Mouse (Mus musculus) forebrain, embryonic 16.5 days (tissue): ENCODE results near the gene Htr7. TPM values are rescaled to one million over a fixed set of nuclear protein-coding genes. Genes with fewer than 3 reads are reported as not detected.

Experiments used
- ATAC-seq: fragments of 200-750 bp; cut with Nextera tagmentation; 2 replicates; pipeline ENCODE4 v1.8.0; 2017; ENCODE audit warnings: mild to moderate bottlenecking, moderate library complexity
- H3K27ac ChIP-seq: fragments of 300-500 bp; sonication (generic); 2 replicates; pipeline ENCODE4 v1.5.1; 2014; ENCODE audit warnings: low read length, control low read depth
- H3K27me3 ChIP-seq: fragments of 300-500 bp; sonication (generic); replicated peaks from 2 replicates; pipeline ENCODE4 v1.6.1; 2014; ENCODE audit warnings: low read length; ENCODE audit not compliant: control insufficient read depth, insufficient read depth
- H3K36me3 ChIP-seq: fragments of 300-500 bp; sonication (generic); 2 replicates; pipeline ENCODE4 v1.6.1; 2014; ENCODE audit not compliant: control insufficient read depth, insufficient read depth
- H3K4me1 ChIP-seq: fragments of 300-500 bp; sonication (generic); replicated peaks from 2 replicates; pipeline ENCODE4 v1.6.1; 2014; ENCODE audit warnings: low read length; ENCODE audit not compliant: control insufficient read depth, insufficient read depth
- H3K4me2 ChIP-seq: fragments of 300-500 bp; sonication (generic); 2 replicates; pipeline ENCODE4 v1.6.1; 2014; ENCODE audit warnings: mild to moderate bottlenecking, low read length, control low read depth
- H3K4me3 ChIP-seq: fragments of 300-500 bp; sonication (generic); replicated peaks from 2 replicates; pipeline ENCODE4 v1.5.1; 2014; ENCODE audit warnings: mild to moderate bottlenecking, low read length, control low read depth
- H3K9ac ChIP-seq: fragments of 300-500 bp; sonication (generic); replicated peaks from 2 replicates; pipeline ENCODE4 v1.6.1; 2014; ENCODE audit warnings: low read depth, low read length, control low read depth
- H3K9me3 ChIP-seq: fragments of 300-500 bp; sonication (generic); 2 replicates; pipeline ENCODE4 v1.6.1; 2016; ENCODE audit warnings: low read length; ENCODE audit not compliant: control insufficient read depth
- WGBS: fragments of 180-500 bp; shearing (Covaris S2); extraction: QIAGEN DNeasy Blood & Tissue Kit; methylation state at CpG from one replicate; pipeline ENCODE4 v1.1.7; 2014; 5-methylcytosine and 5-hydroxymethylcytosine counted together
- polyA plus RNA-seq: library from polyadenylated mRNA; unstranded; fragments of >200 nt; fragmentation: Nextera tagmentation; extraction: Ambion mirVana; gene quantifications from 2 replicates; pipeline ENCODE4 v1.2.1, GENCODE M21; 2015

Htr7 gene
- polyA plus RNA-seq, 1 experiment from 2014 or later, result 6.2 TPM

- no peaks in the 10 kb centered on the region for H3K36me3 ChIP-seq
- 73% methylated on average over 3 of the region's 3 CpGs for WGBS
- ATAC-seq, result no peak
Observed at GRCm38 (mm10) chr19:35997384-35997783, 59.9 kb downstream of the Htr7 start.

GRCm38 (mm10) chr19:35987461-35987860, 69.8 kb downstream of the Htr7 start:
- Histone ChIP-seq H3K4me2 (no peak overlapping the region), H3K9ac (no peak overlapping the region), H3K4me1 (no peaks in the 10 kb centered on the region), H3K4me3 (no peak overlapping the region), H3K36me3 (no peaks in the 10 kb centered on the region), H3K9me3 (no peaks in the 10 kb centered on the region), H3K27me3 (no peaks in the 10 kb centered on the region), H3K27ac (no peak overlapping the region)
- no peak for ATAC-seq
- 81% methylated on average over 1 of the region's 1 CpGs for WGBS

More at GRCm38 (mm10) chr19:35997384-35997783, 59.9 kb downstream of the Htr7 start:
- Histone ChIP-seq H3K27me3 (no peaks in the 10 kb centered on the region), H3K4me1 (peaks cover 12% of the 10 kb centered on the region), H3K27ac (no peak overlapping the region), H3K9me3 (no peaks in the 10 kb centered on the region), H3K4me3 (no peak overlapping the region), H3K4me2 (no peak overlapping the region), H3K9ac (no peak overlapping the region)

GRCm38 (mm10) chr19:35974681-35975080, 82.6 kb downstream of the Htr7 start:
- H3K27ac ChIP-seq, result no peak overlapping the region
- H3K9me3 ChIP-seq, result no peaks in the 10 kb centered on the region
- H3K4me1 ChIP-seq, result no peaks in the 10 kb centered on the region
- no peak overlapping the region for H3K9ac ChIP-seq
- no peaks in the 10 kb centered on the region for H3K27me3 ChIP-seq
- ATAC-seq, result no peak
- H3K4me3 ChIP-seq, result no peak overlapping the region
- no peaks in the 10 kb centered on the region for H3K36me3 ChIP-seq
- H3K4me2 ChIP-seq, result no peak overlapping the region

GRCm38 (mm10) chr19:35957656-35958055, 99.7 kb downstream of the Htr7 start:
- H3K36me3 ChIP-seq, result no peaks in the 10 kb centered on the region
- H3K9me3 ChIP-seq, result no peaks in the 10 kb centered on the region
- H3K27ac ChIP-seq, result no peak overlapping the region
- no peaks in the 10 kb centered on the region for H3K4me1 ChIP-seq
- H3K9ac ChIP-seq, result no peak overlapping the region
- H3K4me2 ChIP-seq, result no peak overlapping the region
- 64% methylated on average over 5 of the region's 5 CpGs for WGBS
- ATAC-seq, result peak; percentile 70
- no peaks in the 10 kb centered on the region for H3K27me3 ChIP-seq
- no peak overlapping the region for H3K4me3 ChIP-seq

GRCm38 (mm10) chr19:35955698-35956097, 101.6 kb downstream of the Htr7 start:
- ATAC-seq, result 0 out of 2 replicates have a peak, but pooled peaks have one; percentile 50
- no peaks in the 10 kb centered on the region for H3K4me1 ChIP-seq
- no peak overlapping the region for H3K27ac ChIP-seq
- H3K27me3 ChIP-seq, result no peaks in the 10 kb centered on the region
- H3K4me3 ChIP-seq, result no peak overlapping the region
- 77% methylated on average over 13 of the region's 13 CpGs for WGBS
- H3K9me3 ChIP-seq, result no peaks in the 10 kb centered on the region
- no peak overlapping the region for H3K9ac ChIP-seq
- H3K4me2 ChIP-seq, result no peak overlapping the region
- H3K36me3 ChIP-seq, result no peaks in the 10 kb centered on the region

- no peak overlapping the region for H3K4me3 ChIP-seq
- peaks cover 5% of the 10 kb centered on the region; the same call in 1 of the 2 replicates for H3K4me1 ChIP-seq
- WGBS, result 22% methylated on average over 1 of the region's 1 CpGs
- no peak overlapping the region for H3K4me2 ChIP-seq
- H3K9me3 ChIP-seq, result no peaks in the 10 kb centered on the region
- no peak overlapping the region for H3K27ac ChIP-seq
- no peaks in the 10 kb centered on the region for H3K36me3 ChIP-seq
- no peak overlapping the region for H3K9ac ChIP-seq
- no peaks in the 10 kb centered on the region for H3K27me3 ChIP-seq
- ATAC-seq, result peak; percentile 73; the same call in 1 of the 2 replicates
Observed at GRCm38 (mm10) chr19:35949888-35950287, 107.4 kb downstream of the Htr7 start.

GRCm38 (mm10) chr19:35924961-35925495, 132.3 kb downstream of the Htr7 start:
- Histone ChIP-seq H3K9ac (no peak overlapping the region), H3K27ac (no peak overlapping the region), H3K36me3 (no peaks in the 10 kb centered on the region), H3K9me3 (no peaks in the 10 kb centered on the region), H3K4me1 (no peaks in the 10 kb centered on the region), H3K4me2 (no peak overlapping the region), H3K4me3 (no peak overlapping the region), H3K27me3 (no peaks in the 10 kb centered on the region)
- WGBS, result 70% methylated on average over 3 of the region's 3 CpGs
- no peak for ATAC-seq

- Histone ChIP-seq H3K9ac (no peak overlapping the region), H3K4me3 (no peak overlapping the region), H3K27ac (no peak overlapping the region), H3K4me2 (no peak overlapping the region), H3K9me3 (no peaks in the 10 kb centered on the region), H3K36me3 (no peaks in the 10 kb centered on the region), H3K27me3 (no peaks in the 10 kb centered on the region), H3K4me1 (no peaks in the 10 kb centered on the region)
- 55% methylated on average over 5 of the region's 5 CpGs for WGBS
- peak; percentile 47; the same call in 1 of the 2 replicates for ATAC-seq
Observed at GRCm38 (mm10) chr19:35924418-35924817, 132.9 kb downstream of the Htr7 start.
